Mouse (Mus musculus) lung, postnatal 0 days (tissue): ENCODE data around the gene Nfia.

ENCODE experiments used
- CTCF ChIP-seq: IDR thresholded peaks from 2 replicates; pipeline ENCODE4 v1.5.1; 2016; ENCODE audit warnings: antibody characterized with exemption, mild to moderate bottlenecking
- EP300 ChIP-seq: IDR thresholded peaks from 2 replicates; pipeline ENCODE4 v1.6.1; 2016; ENCODE audit warnings: antibody characterized with exemption, mild to moderate bottlenecking, control low read depth

GRCm38 (mm10) chr4:97829336-97830050 is 57.0 kb downstream of the Nfia start:
- TF ChIP-seq CTCF, result no peak
- no peak for TF ChIP-seq EP300
